Mouse (Mus musculus) lung, adult 2 months (tissue): ENCODE measurements around the gene Appbp2.

Experiments
- CTCF ChIP-seq: fragments of 200-500 bp; IDR thresholded peaks from 2 replicates; pipeline ENCODE4 v1.5.1; 2011; ENCODE audit warnings: mild to moderate bottlenecking, low read length, control low read depth; ENCODE audit not compliant: insufficient read depth
- POLR2A ChIP-seq: fragments of 200-500 bp; IDR thresholded peaks from 2 replicates; pipeline ENCODE4 v1.6.1; 2011; ENCODE audit warnings: low read depth, mild to moderate bottlenecking, control low read depth, low read length, borderline replicate concordance; ENCODE audit errors: extremely low read depth

- TF ChIP-seq CTCF, result no peak
- no peak for TF ChIP-seq POLR2A
Measured at GRCm38 (mm10) chr11:85211151-85211550, 23.8 kb downstream of the Appbp2 start.
